Mouse (Mus musculus) testis, adult 2 months (tissue): ENCODE results near the gene Per1.

Experiments used
- CTCF ChIP-seq: fragments of 200-500 bp; IDR thresholded peaks from 2 replicates; pipeline ENCODE4 v1.5.1; 2012; ENCODE audit warnings: low read depth, mild to moderate bottlenecking, inconsistent platforms, low read length, moderate library complexity; ENCODE audit not compliant: control insufficient read depth, insufficient read depth, insufficient replicate concordance
- POLR2A ChIP-seq: fragments of 200-500 bp; IDR thresholded peaks from 2 replicates; pipeline ENCODE4 v1.6.1; 2012; ENCODE audit warnings: low read depth, mild to moderate bottlenecking, inconsistent platforms, low read length, moderate library complexity; ENCODE audit not compliant: control insufficient read depth

DNA sequence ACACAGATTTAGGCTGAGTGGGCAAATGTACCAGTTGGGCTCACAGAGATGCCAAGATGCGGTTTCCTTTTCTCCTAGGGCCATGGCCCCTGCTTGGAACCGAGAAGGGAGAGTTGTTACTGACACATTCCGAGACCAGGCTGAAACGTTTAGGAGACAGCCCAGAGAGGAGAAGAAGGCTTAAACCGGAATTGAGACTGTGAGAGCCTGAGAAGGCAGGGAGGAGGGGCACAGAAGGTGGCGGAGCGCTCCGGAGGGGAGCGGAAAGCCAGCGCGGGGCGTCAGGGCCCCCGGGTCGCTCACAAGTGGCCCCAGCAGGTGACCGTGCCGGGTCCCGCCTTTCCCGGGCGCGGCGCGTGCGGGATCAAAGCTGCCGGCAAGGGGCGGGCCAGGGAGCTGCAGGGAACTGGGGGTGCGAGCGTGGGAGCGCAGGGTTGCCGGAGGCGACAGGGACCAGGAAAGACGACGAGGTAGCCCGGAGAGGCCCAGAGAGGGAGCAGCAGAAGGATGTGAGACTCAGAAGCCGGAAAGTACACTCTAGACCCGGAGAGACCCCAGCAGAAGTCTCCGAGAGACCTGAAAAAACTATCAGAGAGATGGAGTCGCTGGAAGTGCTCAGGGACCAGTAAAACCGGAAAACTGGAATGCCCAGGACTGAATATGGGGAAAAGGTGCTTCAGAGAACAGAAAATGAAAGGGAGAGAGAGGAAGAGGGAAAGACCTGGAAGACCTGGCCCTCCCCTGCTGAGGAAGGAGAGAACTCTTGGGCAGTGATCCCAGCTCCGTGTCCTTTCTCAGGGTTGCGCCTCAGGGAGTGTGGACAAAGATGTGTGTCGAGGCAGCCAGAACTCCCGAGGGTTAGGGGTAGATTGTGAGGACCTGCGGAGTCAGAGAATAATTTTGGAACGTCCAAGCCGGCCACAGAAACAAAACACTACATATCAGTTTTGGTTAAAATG, 23.0 kb downstream of the Per1 start:
- TF ChIP-seq POLR2A, result no peak
- no peak for TF ChIP-seq CTCF
